Mouse (Mus musculus): ENCODE results near the gene Cs.

DNA sequence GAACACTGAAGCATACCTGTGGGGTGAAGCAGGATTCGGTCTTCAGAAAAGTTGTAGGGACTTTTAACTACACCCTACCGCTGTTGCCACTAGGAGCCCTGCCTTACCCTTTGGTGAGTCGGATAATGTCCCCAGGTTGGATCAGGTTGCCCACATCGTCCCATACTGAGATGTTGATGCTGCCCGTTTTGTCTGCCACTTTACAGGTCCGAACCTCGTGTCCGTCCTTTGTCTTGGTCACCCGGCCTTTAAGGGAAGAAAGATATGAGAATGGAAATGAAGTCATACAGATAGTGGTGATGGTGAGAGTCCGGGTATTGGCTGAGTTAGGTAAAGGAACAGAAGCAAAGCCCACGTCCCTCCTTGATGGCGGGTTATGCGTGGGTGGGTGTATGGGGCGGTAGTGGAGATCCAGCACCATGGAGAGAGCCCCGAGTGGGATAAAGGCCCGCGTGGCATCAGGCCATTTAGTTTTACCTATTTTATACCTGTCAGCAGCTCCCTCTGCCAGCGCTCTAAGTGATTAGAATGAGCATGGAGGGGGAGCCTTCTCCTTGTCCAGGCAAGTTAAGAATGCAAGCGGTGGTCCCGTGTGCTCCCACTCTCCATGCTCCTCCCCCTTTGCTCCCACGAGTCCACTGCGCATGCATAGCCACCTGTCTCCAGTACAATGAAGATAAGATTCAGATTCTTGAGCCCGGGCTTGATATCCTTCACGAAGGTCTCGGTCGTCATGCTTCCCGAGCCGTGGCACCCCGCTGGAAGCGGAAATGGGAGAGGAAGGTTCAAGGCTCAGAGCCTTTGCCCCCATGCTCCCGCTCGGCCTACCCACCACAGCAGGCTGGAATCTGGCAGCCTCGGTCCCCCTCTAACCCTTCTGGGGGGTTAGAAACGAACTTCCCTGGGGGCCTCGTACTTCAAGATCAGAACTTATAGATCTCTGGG lies 71.3 kb downstream of the Cs start:
- TF ChIP-seq CTCF (IDR thresholded peaks at IDR 0.05; ENCODE audit: insufficient read depth, low read length), result no peak
- no peak for TF ChIP-seq POLR2A (IDR thresholded peaks at IDR 0.05; ENCODE audit: borderline replicate concordance, extremely low read depth, low read depth, low read length)
